Mouse (Mus musculus): ENCODE data around the gene Slc9a1.

The Slc9a1 gene

GRCm38 (mm10) chr4:133374011-133374410, 4.5 kb downstream of the Slc9a1 start:
- DNase-seq (ENCODE audit: low spot score): no peak

GRCm38 (mm10) chr4:133375812-133376577, 6.5 kb downstream of the Slc9a1 start:
- no peak for DNase-seq (ENCODE audit: low spot score)

GRCm38 (mm10) chr4:133378236-133379045, 8.9 kb downstream of the Slc9a1 start:
- no peak for DNase-seq (ENCODE audit: low spot score)

- no peak for DNase-seq (ENCODE audit: low spot score)
Measured at GRCm38 (mm10) chr4:133379046-133379347, 9.5 kb downstream of the Slc9a1 start.

- no peak for DNase-seq (ENCODE audit: low spot score)
Measured at GRCm38 (mm10) chr4:133379861-133380260, 10.4 kb downstream of the Slc9a1 start.

GRCm38 (mm10) chr4:133380532-133380931, 11.0 kb downstream of the Slc9a1 start:
- no peak for DNase-seq (ENCODE audit: low spot score)

- no peak for DNase-seq (ENCODE audit: low spot score)
Measured at GRCm38 (mm10) chr4:133381141-133381540, 11.6 kb downstream of the Slc9a1 start.

- DNase-seq (ENCODE audit: low spot score): no peak
Measured at GRCm38 (mm10) chr4:133386061-133386797, 16.7 kb downstream of the Slc9a1 start.

GRCm38 (mm10) chr4:133387053-133387452, 17.5 kb downstream of the Slc9a1 start:
- no peak for DNase-seq (ENCODE audit: low spot score)

- peak; percentile 46 for DNase-seq (ENCODE audit: low spot score)
Measured at GRCm38 (mm10) chr4:133388781-133389552, 19.5 kb downstream of the Slc9a1 start.

- no peak for DNase-seq (ENCODE audit: low spot score)
Measured at GRCm38 (mm10) chr4:133390042-133390441, 20.5 kb downstream of the Slc9a1 start.

GRCm38 (mm10) chr4:133390585-133390984, 21.1 kb downstream of the Slc9a1 start:
- no peak for DNase-seq (ENCODE audit: low spot score)

- no peak for DNase-seq (ENCODE audit: low spot score)
Measured at GRCm38 (mm10) chr4:133391185-133392040, 21.9 kb downstream of the Slc9a1 start.

GRCm38 (mm10) chr4:133394981-133395573, 25.6 kb downstream of the Slc9a1 start:
- DNase-seq (ENCODE audit: low spot score): no peak

- no peak for DNase-seq (ENCODE audit: low spot score)
Measured at GRCm38 (mm10) chr4:133396079-133396478, 26.6 kb downstream of the Slc9a1 start.

- DNase-seq (ENCODE audit: low spot score): no peak
Measured at GRCm38 (mm10) chr4:133397299-133397698, 27.8 kb downstream of the Slc9a1 start.

- DNase-seq (ENCODE audit: low spot score): no peak
Measured at GRCm38 (mm10) chr4:133397961-133398360, 28.5 kb downstream of the Slc9a1 start.

- DNase-seq (ENCODE audit: low spot score): no peak
Measured at GRCm38 (mm10) chr4:133398619-133399018, 29.1 kb downstream of the Slc9a1 start.

- no peak for DNase-seq (ENCODE audit: low spot score)
Measured at GRCm38 (mm10) chr4:133399509-133399908, 30.0 kb downstream of the Slc9a1 start.

GRCm38 (mm10) chr4:133400098-133400497, 30.6 kb downstream of the Slc9a1 start:
- DNase-seq (ENCODE audit: low spot score): no peak

- DNase-seq (ENCODE audit: low spot score): no peak
Measured at GRCm38 (mm10) chr4:133402011-133402410, 32.5 kb downstream of the Slc9a1 start.

Data from lung, postnatal 25 days (tissue).